In the genomic region with DNA sequence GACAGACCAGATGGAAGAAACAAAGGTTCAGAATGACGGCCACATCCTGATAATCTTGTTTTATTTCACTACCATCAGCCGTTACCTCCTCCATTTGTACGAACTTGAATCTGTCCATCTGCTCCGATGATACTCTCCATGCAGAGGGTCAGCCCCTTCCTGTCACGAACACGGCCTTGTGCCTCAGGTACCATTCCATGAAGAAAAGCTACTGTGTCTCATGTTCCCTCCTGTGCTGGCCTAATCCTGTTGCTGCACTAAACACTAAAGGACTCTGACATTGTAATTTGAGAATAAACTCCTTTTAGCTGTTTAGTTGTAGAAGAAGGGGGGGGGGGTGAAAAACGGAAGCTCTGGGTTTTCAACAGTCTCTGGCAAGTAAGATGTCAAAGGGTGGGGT, we compare ENCODE assay signal across 20 mouse cellular contexts. TPM values are rescaled to one million over a fixed set of nuclear protein-coding genes. Genes with fewer than 3 reads are reported as not detected.
A peak's percentile ranks its signal among the peaks of the same experiment; 100 is the strongest.
DNase-seq lines count a peak whose midpoint lies in the region; ATAC-seq and TF ChIP-seq lines count a peak whose summit lies in the region.
"Had no signal": no experiment of that assay in that cellular context is flagged by ENCODE, and none has a peak within 500 bp of the region (broad histone marks: within the 10 kb centered on the region; RNA-seq: fewer than 3 reads in every experiment).

No protein-coding gene starts in this region.

- ATAC-seq in hindbrain, embryonic 14.5 days (ENCODE audit: low FRiP score), result no peak
- ATAC-seq: forebrain, embryonic 13.5 days; intestine, embryonic 16.5 days had no signal

- H3K9ac ChIP-seq in hindbrain, embryonic 14.5 days, result no peak overlapping the region
- H3K9ac ChIP-seq: embryonic facial prominence, embryonic 13.5 days; forebrain, embryonic 13.5 days; hindbrain, embryonic 13.5 days had no signal

- WGBS in hindbrain, embryonic 14.5 days, result 86% methylated on average over 7 of the region's 7 CpGs

- no peak overlapping the region for H3K4me2 ChIP-seq in hindbrain, embryonic 14.5 days (replicated peaks)
- H3K4me2 ChIP-seq: embryonic facial prominence, embryonic 13.5 days; forebrain, embryonic 13.5 days; hindbrain, embryonic 13.5 days had no signal

- intact Hi-C loops in heart, postnatal 25 days (cut with DNase I), result no loop called here
- intact Hi-C loops in gastrocnemius, adult 2 months (cut with DNase I), result no loop called here

- no peak overlapping the region for H3K4me3 ChIP-seq in hindbrain, embryonic 14.5 days (replicated peaks; ENCODE audit: low read length)
- no peak overlapping the region for H3K4me3 ChIP-seq in gastrocnemius, adult 2 months
- H3K4me3 ChIP-seq: embryonic facial prominence, embryonic 13.5 days; forebrain, embryonic 13.5 days; heart, embryonic 10.5 days; hindbrain, embryonic 13.5 days had no signal

- no peaks in the 10 kb centered on the region for H3K27me3 ChIP-seq in hindbrain, embryonic 14.5 days (ENCODE audit: control insufficient read depth, insufficient read depth, low read length)
- H3K27me3 ChIP-seq: embryonic facial prominence, embryonic 13.5 days; forebrain, embryonic 13.5 days; hindbrain, embryonic 13.5 days had no signal

- H3K4me1 ChIP-seq in hindbrain, embryonic 14.5 days (replicated peaks; ENCODE audit: control insufficient read depth, insufficient read depth, low read length), result 0 out of 2 replicates have a peak, but pooled peaks cover 13% of the 10 kb centered on the region
- H3K4me1 ChIP-seq: embryonic facial prominence, embryonic 13.5 days had no signal

- no peak overlapping the region for H3K27ac ChIP-seq in hindbrain, embryonic 14.5 days
- no peak overlapping the region for H3K27ac ChIP-seq in gastrocnemius, adult 2 months
- H3K27ac ChIP-seq: embryonic facial prominence, embryonic 13.5 days; forebrain, embryonic 13.5 days; heart, embryonic 10.5 days; hindbrain, embryonic 13.5 days had no signal

- H3K9me3 ChIP-seq in hindbrain, embryonic 14.5 days (ENCODE audit: control insufficient read depth, low read length), result no peaks in the 10 kb centered on the region
- H3K9me3 ChIP-seq: embryonic facial prominence, embryonic 13.5 days; forebrain, embryonic 13.5 days; heart, embryonic 10.5 days; hindbrain, embryonic 13.5 days had no signal

- no peaks in the 10 kb centered on the region for H3K36me3 ChIP-seq in hindbrain, embryonic 14.5 days (replicated peaks; ENCODE audit: control insufficient read depth, insufficient read depth)
- H3K36me3 ChIP-seq: embryonic facial prominence, embryonic 13.5 days; heart, embryonic 10.5 days; hindbrain, embryonic 13.5 days had no signal

- TF ChIP-seq CTCF in gastrocnemius, adult 2 months (IDR thresholded peaks at IDR 0.05), result no peak

- peak; percentile 13 for DNase-seq in heart, adult 11 months
- DNase-seq in heart, postnatal 25 days (ENCODE audit: low spot score), result no peak
- DNase-seq in 416B (ENCODE audit: low read depth), result peak; percentile 41
- peak; percentile 25 for DNase-seq in CD4-positive, CD25-positive, alpha-beta regulatory T cell, adult 2 months (ENCODE audit: low read depth, low spot score)
- DNase-seq in induced T-regulatory cell, adult 2 months (ENCODE audit: low read depth), result peak; percentile 16
- no peak for DNase-seq in hindbrain, embryonic 14.5 days (ENCODE audit: low spot score)
- DNase-seq in gastrocnemius, adult 2 months, result no peak
- DNase-seq: adrenal gland, adult 2 months; adrenal gland, postnatal 25 days; cerebellum, adult 2 months; cerebellum, postnatal 10 days; gastrocnemius, postnatal 36 days; heart, adult 18-20 months; heart, postnatal 10 days; kidney, adult 2 months had no signal

RNA-seq across cellular contexts. Expression of gene Parp8, which starts 33.8 kb away (rescaled TPM):
- 10 to 100 TPM in 1 of 2 experiments, 1 to 10 TPM in 1; 8.7 to 10.3 TPM for total RNA-seq in heart, postnatal 25 days (2021)
- polyA plus RNA-seq in hindbrain, embryonic 14.5 days (2014; fragmentation: Nextera tagmentation; extraction: Ambion mirVana), result 42.3 and 44.0 TPM in 2 replicates
- total RNA-seq in gastrocnemius, adult 2 months (2021), result 10 to 100 TPM; 12.9 to 14.5 TPM

Comparison
In these comparisons a context has a peak if more than half of its experiments do, and no peak if none do; other contexts are left out.
1. DNase-seq: peak in heart, adult 11 months (single experiment), 416B (single experiment), CD4-positive, CD25-positive, alpha-beta regulatory T cell, adult 2 months (single experiment) and induced T-regulatory cell, adult 2 months (single experiment); none in heart, postnatal 25 days (single experiment), hindbrain, embryonic 14.5 days (single experiment) and gastrocnemius, adult 2 months (single experiment).